Mouse (Mus musculus) ovary, postnatal 10 days (tissue): Measurements from ENCODE around the gene Gm10277.
A peak's percentile ranks its signal among the peaks of the same experiment; 100 is the strongest.
"Not testable (repeated sequence)": the region's sequence is repeated elsewhere in the genome, so short reads cannot be mapped to it uniquely, and the experiment has no call there.

Source experiments
- DNase-seq: peaks from one replicate; pipeline ENCODE4 v3.0.0; 2022; ENCODE audit warnings: low spot score

The Gm10277 gene

DNA sequence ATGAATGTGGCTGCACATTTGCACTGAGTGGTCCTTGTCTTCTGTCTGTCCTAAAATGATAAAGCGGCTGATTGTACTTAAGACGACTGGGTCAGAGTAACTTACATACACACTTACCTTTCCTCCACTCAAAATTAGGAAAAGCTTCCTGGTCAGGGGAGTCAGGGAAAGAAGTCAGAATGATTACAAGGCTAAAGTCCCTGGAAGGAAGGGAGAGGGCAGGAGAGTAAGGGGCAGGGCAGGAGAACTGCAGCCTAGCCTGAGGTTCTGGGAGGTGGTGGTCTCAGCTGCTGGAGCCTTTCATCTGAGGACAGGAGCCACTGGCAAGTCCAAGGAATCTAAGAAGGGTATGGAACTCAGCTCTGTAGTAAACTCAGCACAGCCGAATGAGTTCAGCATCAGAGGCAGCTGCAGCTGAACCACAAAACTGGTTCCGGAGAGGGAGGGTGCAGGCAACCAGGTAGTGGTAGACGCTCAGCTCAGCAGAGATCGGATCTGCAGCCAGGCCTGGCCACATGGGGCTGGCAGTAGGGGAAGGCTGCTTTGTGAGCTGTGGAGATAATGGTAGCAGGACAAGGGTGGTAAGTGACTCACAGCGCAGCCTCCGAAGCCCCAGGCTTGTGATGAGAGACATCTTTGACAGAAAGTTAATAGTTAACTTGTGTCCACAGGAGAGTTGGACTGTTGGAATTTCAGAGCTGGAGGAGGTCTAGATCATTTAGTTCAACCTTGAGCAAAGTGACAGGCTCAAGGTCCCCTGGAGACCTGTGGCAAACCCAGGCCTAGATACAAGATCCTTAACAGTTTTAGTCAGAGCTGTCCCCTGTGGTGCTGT, 15.5 kb downstream of the Gm10277 start:
- DNase-seq: no peak

DNA sequence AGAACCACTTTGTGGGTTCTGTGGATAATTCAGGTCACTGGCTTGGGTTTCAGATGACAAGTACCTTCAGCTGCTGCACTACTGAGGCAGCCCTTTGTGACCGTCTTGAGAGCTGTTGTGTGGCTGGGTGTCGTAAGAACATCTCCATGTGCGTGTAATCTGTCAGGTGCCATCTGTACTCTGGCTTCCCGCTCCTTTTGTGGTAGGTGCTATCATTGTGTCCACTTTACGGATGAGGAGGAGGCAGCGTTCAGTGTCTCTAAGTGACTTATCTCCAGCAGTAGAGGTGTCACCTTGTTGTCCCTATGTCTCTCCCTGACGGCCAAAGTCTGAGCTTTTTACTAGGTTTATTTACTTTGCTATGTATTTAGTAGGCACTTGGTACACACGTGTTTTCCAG, 17.2 kb downstream of the Gm10277 start:
- DNase-seq: no peak

DNA sequence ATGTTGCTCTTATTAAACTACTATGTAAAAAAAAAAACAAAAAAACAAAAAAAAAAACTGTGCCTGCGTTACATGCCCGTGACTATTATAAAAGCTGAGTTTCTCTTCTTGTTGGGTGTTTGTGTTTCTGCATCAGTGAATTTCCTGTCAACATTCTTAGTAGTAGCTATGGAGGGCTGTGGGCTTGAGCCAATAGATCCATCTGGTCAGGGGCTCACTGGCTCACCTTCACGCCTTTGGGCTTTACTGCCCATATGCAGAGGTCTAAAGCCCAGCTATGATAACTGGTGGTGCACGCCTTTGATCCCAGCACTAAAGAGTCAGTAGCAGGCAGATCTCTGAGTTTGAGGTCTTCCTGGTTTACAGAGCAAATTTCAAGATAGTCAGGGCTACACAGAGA, 18.1 kb downstream of the Gm10277 start:
- no peak for DNase-seq

DNA sequence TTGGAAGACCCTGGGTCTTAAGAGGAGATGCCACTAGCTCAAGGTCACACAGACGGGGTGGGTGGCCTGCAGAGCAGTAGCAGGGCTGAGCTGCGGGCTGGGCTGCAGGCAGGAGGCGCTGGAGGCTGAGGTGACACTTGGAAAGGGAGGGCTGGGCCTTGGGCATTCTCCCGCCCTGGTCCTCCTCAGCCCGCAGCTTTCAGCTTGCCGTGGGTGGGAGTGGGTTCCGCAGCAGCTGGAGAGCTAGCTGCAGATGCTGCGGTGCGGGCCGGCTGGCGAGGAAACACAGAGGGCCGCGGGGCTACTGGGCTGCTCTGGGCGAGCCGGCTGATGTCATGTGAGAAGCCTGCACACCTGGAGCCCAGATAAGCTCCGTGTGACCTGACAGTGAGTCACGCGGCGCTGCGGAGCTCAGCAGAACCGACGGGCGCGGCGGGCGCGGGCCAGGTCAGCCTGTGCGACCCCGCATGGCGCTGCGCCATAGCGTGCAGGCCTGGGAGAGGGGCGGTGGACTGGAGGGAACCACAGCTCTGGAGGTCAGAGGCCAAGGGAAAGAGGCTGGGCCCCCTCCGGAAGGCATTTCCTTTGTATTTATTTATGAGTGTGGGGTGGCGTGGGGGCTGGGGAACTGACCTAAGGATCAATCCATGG, 21.1 kb downstream of the Gm10277 start:
- no peak for DNase-seq

DNA sequence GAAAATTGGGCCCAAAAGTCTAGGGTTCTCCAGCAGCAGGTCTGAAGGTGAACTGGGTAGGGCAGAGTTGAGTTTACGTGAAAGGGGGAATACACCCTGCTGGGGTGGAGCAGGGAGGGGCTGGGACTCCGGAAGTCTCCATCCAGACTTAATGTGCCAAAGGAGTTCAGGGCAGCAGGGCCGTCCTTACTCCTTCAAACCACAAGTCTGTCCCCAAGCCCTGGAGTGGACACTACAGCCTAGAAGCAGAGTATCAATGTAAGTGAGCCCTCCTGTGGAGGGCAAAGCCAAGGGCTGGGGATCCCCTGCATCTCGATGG, 22.1 kb downstream of the Gm10277 start:
- no peak for DNase-seq

DNA sequence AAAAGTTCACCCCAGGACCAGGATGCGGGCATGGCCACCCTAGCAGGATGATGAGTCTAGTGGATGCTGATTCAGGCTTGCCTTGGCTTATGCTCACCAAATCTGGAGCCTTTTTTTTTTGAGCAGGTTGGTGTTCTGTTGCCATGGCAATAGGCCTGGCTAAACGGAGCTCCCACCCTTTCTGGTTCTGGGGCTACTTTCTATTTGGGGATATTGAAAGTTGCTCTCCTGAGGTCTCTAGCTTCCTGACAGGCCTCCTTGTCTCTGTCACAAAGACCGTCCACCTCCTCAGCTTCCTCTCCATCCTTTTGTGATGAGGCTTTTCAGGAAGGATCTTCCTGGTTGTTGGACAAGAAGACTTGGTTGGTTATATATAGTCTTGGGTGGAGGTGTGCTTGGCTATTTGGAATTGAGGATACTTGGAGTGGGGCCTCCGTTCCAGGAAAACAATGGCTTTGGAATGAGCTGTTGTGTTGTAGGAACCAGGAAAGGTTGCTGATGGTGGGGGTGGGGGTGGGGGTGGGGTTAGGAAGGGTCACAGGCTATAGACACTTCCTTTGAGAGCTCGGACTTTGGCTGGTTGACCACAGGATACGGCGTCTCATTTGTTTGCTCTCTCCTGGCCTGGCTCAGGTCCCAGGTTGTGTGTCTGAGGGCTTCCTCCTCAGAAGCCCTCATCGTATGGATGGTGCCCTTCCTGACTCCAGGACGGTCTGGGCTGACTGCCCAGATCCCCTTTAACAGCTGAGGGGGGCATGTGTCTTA, 22.7 kb downstream of the Gm10277 start:
- no peak for DNase-seq

DNA sequence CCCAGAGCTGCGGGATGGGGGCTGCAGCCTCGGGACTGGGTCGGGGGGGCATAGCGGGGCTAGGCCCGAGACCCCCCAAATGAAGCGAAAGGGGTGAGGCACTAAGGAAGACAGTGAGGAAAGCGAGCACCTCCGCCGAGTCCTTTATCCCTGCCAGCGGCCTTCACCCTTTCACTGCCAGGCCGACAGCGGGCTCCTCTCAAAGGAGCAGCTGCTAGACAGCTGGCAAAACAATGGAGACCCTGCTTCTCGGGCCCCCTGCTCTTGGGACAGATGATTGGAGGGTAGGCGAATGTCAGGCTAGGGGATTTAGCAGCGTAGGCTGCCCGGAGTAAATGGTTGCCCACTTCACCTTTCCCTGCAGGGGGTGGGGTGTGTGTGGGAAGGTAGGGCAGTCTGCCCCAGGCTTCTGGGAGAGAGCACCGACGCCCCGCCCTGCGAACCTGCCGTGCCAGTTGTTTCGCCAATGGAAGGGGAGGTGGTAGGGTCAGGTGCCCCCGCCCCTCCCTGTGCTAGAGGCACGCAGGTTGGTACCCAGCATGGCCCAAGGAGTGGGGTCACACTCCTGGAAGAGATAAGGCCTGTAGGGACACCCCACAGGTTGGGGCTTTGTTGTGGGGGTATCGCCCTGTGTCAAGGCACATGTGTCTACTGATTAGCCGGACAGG, 23.7 kb downstream of the Gm10277 start:
- no peak for DNase-seq

DNA sequence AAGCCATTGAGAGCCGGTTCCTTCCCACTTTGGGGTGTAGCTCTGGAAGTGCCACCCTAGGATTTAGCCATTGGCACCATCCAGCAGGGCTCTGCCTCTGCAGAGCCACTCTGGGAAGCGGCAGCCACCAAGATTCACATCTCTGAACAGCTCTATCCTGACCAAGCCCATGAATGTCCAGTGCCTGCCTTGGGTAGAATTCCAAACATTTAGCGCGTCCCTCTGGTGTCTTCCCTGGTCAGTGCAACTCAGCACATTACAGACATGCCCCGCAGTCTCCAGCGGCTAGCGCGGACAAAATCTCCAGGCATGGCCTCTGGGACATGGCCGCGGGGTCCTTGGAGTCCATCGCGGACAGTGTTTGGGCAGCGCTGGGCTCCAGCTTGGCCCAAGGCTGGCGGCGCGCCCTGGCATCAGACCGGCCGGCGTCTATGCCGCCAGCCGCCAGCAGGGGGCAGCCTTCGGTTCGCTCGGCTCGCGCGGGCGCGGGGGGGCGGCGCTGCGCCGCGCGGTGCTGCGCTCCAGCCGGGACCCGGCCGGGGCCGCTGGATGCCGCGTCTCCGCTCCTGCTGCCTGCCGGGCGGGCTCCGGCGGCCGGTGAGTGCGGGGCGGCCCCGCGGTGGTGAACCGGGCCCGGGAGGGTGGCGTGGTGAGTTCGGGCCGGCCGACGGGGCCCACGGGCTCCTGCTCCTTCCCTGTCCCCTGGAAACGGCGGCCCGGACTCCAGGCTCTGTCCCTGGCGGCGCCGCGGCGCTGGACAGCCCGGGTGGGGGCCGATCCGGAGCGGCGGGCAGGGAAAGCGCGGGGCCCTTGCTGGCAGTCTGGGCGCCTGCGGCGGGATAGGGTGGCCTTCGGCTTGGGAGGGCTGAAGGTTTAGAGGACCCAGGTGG, 24.5 kb downstream of the Gm10277 start, which contains the start of gene Myo18a:
Myo18a (plus strand) TSS at position 464 of the 890 bp plus-strand sequence.
- peak; percentile 82 for DNase-seq

DNA sequence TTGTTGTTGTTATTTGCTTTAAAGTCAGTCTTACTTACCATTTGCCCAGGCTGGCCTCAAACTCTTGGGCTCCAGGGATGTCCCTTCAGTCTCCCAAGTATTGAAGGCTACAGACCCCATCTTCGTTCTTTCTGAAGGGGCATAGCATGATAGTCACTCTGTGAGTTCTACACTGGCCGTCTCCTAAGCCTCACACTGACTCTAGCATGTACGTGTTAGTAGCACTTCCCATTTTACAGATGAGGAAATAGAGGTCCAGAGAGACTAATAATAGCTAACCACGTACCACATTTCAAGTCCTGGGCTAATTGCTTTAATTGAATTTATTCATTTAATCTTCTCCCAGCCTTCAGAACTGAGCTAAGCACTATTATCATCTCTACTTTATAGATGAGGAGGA, 27.5 kb downstream of the Gm10277 start:
- DNase-seq: no peak

DNA sequence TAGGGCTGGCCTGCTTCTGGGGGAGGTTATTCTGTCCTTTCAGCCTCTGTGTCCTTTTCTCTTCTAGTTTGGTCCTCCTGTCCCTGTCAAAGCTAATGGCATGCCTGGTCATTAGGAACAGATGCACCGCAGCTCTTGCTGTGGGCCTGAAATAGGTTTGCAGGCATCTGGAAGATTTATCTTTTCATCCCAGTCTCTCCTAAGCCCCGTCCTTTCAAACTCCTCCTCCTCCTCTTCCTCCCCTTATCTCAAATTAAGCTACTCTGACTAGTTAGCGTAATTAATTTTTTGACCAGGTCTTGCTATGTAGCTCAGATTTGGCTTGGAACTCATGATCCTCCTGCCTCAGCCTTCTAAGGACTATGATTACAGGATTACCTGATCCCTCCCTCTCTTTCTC, 34.1 kb downstream of the Gm10277 start:
- DNase-seq: no peak

DNA sequence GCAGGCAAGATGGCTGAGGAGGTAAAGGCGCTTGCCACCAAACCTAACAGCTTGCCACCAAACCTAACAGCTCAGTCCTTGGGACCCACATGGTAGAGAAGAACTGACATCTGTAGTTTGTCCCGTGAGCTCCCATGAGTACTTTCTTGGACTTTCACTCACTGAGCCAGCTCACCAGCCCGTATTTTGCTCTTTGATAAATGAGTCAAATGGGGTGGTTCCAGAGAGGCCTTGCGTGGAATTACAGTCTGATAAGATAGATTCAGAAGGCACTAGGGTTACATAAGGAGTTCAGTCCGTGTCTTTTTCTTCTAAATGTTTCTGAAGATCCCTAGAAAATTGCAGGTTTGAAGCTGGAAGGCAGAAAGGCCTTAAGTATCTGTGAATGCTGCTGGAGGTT, 35.0 kb downstream of the Gm10277 start:
- no peak for DNase-seq

DNA sequence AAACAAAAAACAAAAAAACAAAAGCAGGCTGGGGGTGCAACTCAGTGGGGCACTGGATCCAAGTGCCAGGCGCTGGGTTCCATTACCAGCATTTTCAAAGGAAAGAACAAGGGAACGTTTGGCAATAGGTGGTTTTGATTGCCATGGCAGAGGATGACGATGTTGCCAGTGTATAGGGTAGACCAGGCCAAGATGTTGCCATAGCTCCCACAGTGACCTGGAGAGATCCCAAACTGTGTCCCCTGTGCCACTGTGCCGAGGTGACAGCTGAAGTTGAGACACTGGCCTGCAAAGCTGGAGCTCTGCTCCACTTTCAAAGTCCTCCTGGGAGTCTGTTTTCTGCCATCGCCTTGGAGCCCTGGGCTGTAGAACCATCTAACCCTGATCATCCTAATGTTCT, 38.6 kb downstream of the Gm10277 start:
- DNase-seq: no peak

DNA sequence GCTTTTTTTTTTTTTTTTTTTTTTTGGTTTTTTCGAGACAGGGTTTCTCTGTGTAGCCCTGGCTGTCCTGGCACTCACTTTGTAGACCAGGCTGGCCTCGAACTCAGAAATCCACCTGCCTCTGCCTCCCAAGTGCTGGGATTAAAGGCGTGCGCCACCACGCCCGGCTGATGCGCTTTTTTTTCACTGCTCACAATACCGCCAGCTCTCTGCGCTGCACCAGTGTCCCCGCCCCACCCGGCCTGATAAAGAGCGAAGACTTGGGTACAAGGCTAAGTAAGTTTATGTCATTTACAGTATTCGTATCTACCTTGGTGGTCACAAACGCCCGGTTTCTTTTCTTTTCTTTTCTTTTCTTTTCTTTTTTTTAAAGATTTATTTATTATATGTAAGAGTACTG, 40.4 kb downstream of the Gm10277 start:
- not testable (repeated sequence) for DNase-seq

DNA sequence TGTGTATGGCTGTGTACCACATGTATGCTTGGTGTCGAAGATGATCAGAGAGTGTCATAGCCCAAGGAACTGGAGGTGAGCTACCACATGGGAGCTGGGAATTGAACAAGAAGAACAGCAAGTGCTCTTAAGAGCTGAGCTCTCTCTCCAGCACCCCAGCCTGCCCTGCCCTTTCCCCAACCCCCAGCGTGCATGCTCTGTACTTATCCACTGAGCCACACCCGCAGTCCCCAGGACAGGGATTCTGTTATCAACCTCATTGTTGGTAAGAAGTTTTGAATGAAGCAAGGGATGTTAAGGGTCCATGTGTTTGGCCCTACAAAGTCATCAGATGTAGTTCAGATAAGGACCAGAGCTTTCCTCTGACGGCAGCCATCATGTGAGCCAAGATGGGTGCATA, 40.9 kb downstream of the Gm10277 start:
- DNase-seq: no peak

DNA sequence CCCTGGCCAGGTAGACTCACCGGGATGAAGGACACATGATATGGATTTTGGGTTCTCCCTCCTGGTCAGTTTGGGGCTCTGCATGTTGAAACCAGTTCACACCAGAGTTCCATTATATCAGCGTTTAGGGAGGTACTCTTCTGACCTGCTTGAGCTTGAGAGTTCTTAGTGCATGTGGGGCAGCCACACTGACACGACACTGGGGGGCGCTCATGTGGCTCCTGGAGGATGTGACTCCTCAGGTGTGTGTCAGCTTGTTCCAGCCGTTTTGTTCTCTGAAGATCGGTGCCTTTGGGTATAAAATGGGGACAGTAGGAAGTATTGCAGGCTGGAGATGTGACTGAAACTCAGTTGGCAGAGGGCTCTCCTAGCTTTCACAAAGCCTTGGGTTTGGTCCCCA, 43.6 kb downstream of the Gm10277 start:
- DNase-seq: no peak

DNA sequence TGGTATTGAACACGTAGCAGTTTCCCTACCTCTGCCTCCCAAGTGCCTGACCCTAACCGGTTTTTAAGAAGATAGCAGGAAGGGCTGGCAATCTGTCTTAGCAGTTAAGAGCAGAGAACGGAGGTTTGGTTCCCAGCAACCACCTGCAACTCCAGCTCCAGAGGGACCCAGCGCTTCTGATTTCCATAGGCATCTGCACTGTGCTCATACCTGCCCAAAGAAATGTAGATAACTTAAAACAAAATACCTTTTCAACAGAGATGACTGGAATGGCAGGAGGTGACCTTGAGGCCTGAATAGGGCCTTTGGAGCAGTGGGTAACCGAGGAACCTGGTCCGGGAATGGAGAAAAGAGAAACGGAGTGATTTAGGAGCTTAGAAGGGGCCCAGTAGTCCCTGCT, 49.0 kb downstream of the Gm10277 start:
- DNase-seq: no peak

DNA sequence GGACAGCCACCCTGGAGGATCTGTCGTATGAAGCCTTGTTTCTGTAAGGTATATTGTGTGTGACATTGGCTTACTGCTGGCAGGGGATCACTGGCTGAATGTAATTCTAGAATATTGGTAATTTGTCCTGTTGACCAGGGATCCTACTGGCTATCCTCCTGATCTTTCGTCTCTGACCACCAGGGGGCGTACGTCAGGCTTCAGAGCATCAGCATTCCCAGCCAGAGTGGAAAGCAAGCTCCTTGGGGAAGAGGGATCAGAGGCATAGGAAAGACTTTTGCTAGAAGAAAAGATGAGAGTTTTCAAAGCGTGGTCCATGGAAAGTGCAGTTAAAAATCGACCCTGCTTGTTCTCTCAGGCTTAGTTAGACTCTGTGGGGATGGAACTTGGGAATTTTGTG, 50.3 kb downstream of the Gm10277 start:
- DNase-seq: peak; percentile 57
